Mouse (Mus musculus) forebrain, embryonic 15.5 days (tissue): Measurements from ENCODE around the gene Ap1g2. TPM values are rescaled to one million over a fixed set of nuclear protein-coding genes. Genes with fewer than 3 reads are reported as not detected.

Experiments
- ATAC-seq: fragments of 200-750 bp; cut with Nextera tagmentation; replicated peaks from 2 replicates; pipeline ENCODE4 v1.8.0; 2017; ENCODE audit warnings: mild to moderate bottlenecking, moderate TSS enrichment, moderate library complexity
- H3K27ac ChIP-seq: fragments of 300-500 bp; sonication (generic); replicated peaks from 2 replicates; pipeline ENCODE4 v1.5.1; 2015; ENCODE audit warnings: mild to moderate bottlenecking, inconsistent platforms
- H3K27me3 ChIP-seq: fragments of 300-500 bp; sonication (generic); 2 replicates; pipeline ENCODE4 v1.6.1; 2015; ENCODE audit warnings: inconsistent platforms
- H3K36me3 ChIP-seq: fragments of 300-500 bp; sonication (generic); 2 replicates; pipeline ENCODE4 v1.6.1; 2015; ENCODE audit warnings: mild to moderate bottlenecking, inconsistent platforms
- H3K4me1 ChIP-seq: fragments of 300-500 bp; sonication (generic); 2 replicates; pipeline ENCODE4 v1.6.1; 2015; ENCODE audit warnings: inconsistent platforms
- H3K4me2 ChIP-seq: fragments of 300-500 bp; sonication (generic); replicated peaks from 2 replicates; pipeline ENCODE4 v1.6.1; 2015; ENCODE audit warnings: mild to moderate bottlenecking, inconsistent platforms
- H3K4me3 ChIP-seq: fragments of 300-500 bp; sonication (generic); 2 replicates; pipeline ENCODE4 v1.5.1; 2015; ENCODE audit warnings: mild to moderate bottlenecking, inconsistent platforms
- H3K9ac ChIP-seq: fragments of 300-500 bp; sonication (generic); replicated peaks from 2 replicates; pipeline ENCODE4 v1.6.1; 2015; ENCODE audit warnings: mild to moderate bottlenecking, inconsistent platforms
- H3K9me3 ChIP-seq: fragments of 300-500 bp; sonication (generic); 2 replicates; pipeline ENCODE4 v1.6.1; 2016; ENCODE audit warnings: inconsistent platforms
- whole genome bisulfite sequencing: fragments of 180-500 bp; shearing (Covaris S2); methylation state at CpG from one replicate; pipeline ENCODE4 v1.1.7; 2015; ENCODE audit warnings: mixed read lengths; 5-methylcytosine and 5-hydroxymethylcytosine counted together
- polyA plus RNA-seq: library from polyadenylated mRNA; unstranded; fragments of >200 nt; fragmentation: Nextera tagmentation; extraction: Ambion mirVana; gene quantifications from 2 replicates; pipeline ENCODE4 v1.2.1, GENCODE M21; 2015

Gene Ap1g2
- polyA plus RNA-seq, 1 experiment from 2014 or later: 11.4 TPM

DNA sequence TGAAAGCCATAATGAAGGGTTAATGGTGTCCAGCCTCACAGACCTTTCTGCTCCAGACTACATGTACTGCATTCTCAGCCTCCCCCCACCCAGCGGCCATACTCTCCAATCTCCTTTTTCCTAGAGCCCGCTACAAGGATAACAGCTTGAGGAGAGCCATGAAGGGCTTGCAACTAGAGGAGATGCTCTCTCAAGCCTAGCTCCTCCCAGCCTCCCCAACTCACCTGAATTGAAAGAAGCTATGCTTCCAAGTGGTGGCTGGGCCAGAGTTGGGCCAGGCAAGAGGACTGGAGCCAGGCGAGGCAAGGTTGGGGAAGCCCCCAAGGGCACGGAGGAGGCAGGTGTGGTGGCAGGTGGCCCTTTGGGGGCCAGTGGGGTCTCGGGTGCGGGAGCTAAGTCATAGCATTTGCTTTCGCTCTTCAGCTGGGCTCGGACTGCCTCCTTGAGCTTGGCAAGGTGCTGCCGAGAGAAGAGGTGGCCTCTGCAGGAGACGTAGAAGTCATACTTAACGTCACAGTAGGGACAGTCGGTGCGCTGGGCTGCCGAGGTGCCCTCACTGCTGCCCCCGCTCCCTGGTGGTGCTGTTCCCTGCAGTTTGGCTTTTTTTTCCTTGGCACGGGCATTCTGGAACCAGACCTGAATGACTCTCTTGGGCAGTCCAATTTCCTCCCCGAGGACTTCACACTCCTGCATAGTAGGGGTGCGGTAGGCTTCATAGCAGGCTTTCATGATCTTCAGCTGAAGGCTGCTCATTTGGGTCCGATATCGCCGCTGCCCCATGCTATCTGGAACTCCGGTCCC is 42.6 kb downstream of the Ap1g2 start:
- H3K9ac ChIP-seq: no peak overlapping the region
- H3K4me2 ChIP-seq: peak overlapping the region; percentile 37; the same call in 1 of the 2 replicates
- ATAC-seq: no peak
- H3K9me3 ChIP-seq: no peaks in the 10 kb centered on the region
- no peaks in the 10 kb centered on the region for H3K27me3 ChIP-seq
- peaks cover 73% of the 10 kb centered on the region for H3K4me1 ChIP-seq
- H3K4me3 ChIP-seq: no peak overlapping the region
- H3K36me3 ChIP-seq: peaks cover 71% of the 10 kb centered on the region
- peak overlapping the region; percentile 80 for H3K27ac ChIP-seq
- 91% methylated on average over 22 of the region's 22 CpGs for WGBS

GRCm38 (mm10) chr14:55063117-55063516 is 43.3 kb downstream of the Ap1g2 start:
- Histone ChIP-seq H3K36me3 (peaks cover 66% of the 10 kb centered on the region), H3K4me1 (peaks cover 79% of the 10 kb centered on the region), H3K4me3 (peak overlapping the region; percentile 26; the same call in 1 of the 2 replicates), H3K9me3 (no peaks in the 10 kb centered on the region), H3K27me3 (no peaks in the 10 kb centered on the region), H3K4me2 (peak overlapping the region; percentile 37), H3K9ac (peak overlapping the region; percentile 27; the same call in 1 of the 2 replicates), H3K27ac (peak overlapping the region; percentile 80)
- 90% methylated on average over 5 of the region's 5 CpGs for WGBS
- ATAC-seq: no peak

DNA sequence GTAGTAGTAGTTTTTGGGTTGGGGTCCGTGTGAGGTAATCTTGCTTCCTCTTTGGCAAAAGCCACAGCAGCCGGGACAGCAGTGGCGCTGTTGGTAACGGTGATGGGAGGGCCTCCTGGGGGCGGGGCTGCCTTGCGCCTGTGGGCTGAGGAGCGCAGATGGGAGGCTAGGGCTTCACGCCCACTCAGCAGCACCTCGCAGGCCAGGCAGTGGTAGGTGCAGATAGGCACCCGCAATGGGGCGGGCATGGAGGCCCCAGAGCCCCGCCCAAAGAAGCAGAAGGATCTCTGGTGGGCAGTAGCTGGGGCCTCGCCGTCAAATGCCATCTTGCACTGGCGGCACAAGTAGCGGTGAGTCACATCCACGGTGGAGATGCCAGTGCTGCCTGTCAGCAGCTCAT is 43.8 kb downstream of the Ap1g2 start:
- peak overlapping the region; percentile 80 for H3K27ac ChIP-seq
- H3K4me2 ChIP-seq: peak overlapping the region; percentile 37
- H3K4me3 ChIP-seq: peak overlapping the region; percentile 26
- H3K9ac ChIP-seq: peak overlapping the region; percentile 27
- peaks cover 66% of the 10 kb centered on the region for H3K36me3 ChIP-seq
- no peaks in the 10 kb centered on the region for H3K9me3 ChIP-seq
- WGBS: 34% methylated on average over 17 of the region's 17 CpGs
- H3K4me1 ChIP-seq: peaks cover 84% of the 10 kb centered on the region
- ATAC-seq: peak; percentile 75
- no peaks in the 10 kb centered on the region for H3K27me3 ChIP-seq

DNA sequence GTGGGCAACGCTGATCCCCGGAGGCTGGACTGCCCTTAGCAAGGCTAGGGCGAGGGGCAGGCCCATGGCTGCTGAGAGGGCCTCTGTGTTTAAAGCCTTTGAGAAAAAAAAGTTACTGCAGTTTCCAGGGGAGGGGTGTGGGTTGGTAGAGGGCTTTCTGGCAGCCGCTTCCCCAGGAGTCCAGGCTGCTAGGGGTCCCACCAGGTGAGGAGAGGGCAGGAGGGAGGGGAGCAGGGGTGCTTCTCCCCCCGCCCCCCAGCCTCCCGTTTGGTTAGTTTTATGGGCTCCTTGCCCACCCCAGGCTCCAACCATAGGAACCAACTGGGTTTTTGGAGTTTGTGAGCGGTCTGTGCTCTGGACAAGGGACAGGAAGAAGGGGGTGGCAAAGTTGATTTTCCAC is 44.5 kb downstream of the Ap1g2 start:
- no peaks in the 10 kb centered on the region for H3K9me3 ChIP-seq
- 42% methylated on average over 7 of the region's 7 CpGs for WGBS
- H3K4me2 ChIP-seq: peak overlapping the region; percentile 37
- no peak for ATAC-seq
- no peaks in the 10 kb centered on the region for H3K27me3 ChIP-seq
- peaks cover 92% of the 10 kb centered on the region for H3K4me1 ChIP-seq
- H3K36me3 ChIP-seq: peaks cover 63% of the 10 kb centered on the region
- H3K9ac ChIP-seq: peak overlapping the region; percentile 27; the same call in 1 of the 2 replicates
- peak overlapping the region; percentile 80 for H3K27ac ChIP-seq
- peak overlapping the region; percentile 7 for H3K4me3 ChIP-seq

- H3K27me3 ChIP-seq: no peaks in the 10 kb centered on the region
- H3K4me2 ChIP-seq: peak overlapping the region; percentile 65
- peaks cover 44% of the 10 kb centered on the region for H3K36me3 ChIP-seq
- H3K4me3 ChIP-seq: peak overlapping the region; percentile 10
- 25% methylated on average over 5 of the region's 5 CpGs for WGBS
- no peaks in the 10 kb centered on the region for H3K9me3 ChIP-seq
- peak overlapping the region; percentile 72 for H3K27ac ChIP-seq
- ATAC-seq: no peak
- no peak overlapping the region for H3K9ac ChIP-seq
- H3K4me1 ChIP-seq: peaks cover 98% of the 10 kb centered on the region
Measured at GRCm38 (mm10) chr14:55059931-55060330, 46.5 kb downstream of the Ap1g2 start.

- 0 out of 2 replicates have a peak overlapping the region, but pooled peaks have one; percentile 72 for H3K27ac ChIP-seq
- peaks cover 35% of the 10 kb centered on the region for H3K36me3 ChIP-seq
- no peak for ATAC-seq
- peaks cover 97% of the 10 kb centered on the region for H3K4me1 ChIP-seq
- H3K9ac ChIP-seq: 0 out of 2 replicates have a peak overlapping the region, but pooled peaks have one; percentile 3
- no peaks in the 10 kb centered on the region for H3K27me3 ChIP-seq
- H3K4me2 ChIP-seq: peak overlapping the region; percentile 65
- 96% methylated on average over 1 of the region's 1 CpGs for WGBS
- peak overlapping the region; percentile 41 for H3K4me3 ChIP-seq
- H3K9me3 ChIP-seq: no peaks in the 10 kb centered on the region
Measured at GRCm38 (mm10) chr14:55059009-55059408, 47.4 kb downstream of the Ap1g2 start.

DNA sequence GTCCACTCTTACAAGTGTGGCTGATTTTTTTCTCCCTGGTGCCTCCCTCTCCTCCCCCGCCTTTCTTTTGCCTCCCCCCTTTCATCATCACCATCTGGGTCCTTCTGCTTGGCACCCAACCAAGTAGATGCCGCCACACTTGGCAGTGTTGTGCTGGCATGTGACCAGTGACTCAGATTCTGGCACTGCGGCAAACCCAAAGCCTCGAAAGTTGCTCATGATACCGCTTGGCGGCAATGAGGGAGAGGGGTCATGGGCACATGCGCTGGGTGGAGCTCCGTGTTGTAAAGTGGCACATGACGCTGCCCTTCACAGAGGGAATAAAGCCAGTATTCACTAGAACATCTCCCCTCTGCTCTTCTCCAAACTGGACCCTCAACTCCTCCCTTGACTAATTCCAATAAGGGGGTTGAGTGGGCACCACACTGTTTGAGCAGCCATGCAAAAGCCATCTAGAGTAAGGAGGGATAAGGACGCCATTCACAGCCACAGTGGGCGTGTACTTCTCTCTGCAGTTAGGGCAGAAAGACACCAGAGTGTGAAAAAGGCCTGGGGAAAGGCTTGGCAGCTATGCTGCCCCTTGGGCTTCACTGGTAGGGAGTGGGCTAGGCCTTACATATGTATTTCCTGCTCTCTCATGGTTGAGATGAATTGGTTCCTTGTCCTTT is 51.1 kb downstream of the Ap1g2 start:
- Histone ChIP-seq H3K4me2 (peak overlapping the region; percentile 65), H3K27me3 (no peaks in the 10 kb centered on the region), H3K9ac (peak overlapping the region; percentile 59), H3K27ac (peak overlapping the region; percentile 100), H3K36me3 (peaks cover 18% of the 10 kb centered on the region), H3K9me3 (no peaks in the 10 kb centered on the region), H3K4me1 (peaks cover 78% of the 10 kb centered on the region), H3K4me3 (peak overlapping the region; percentile 41)
- ATAC-seq: peak; percentile 30
- WGBS: 27% methylated on average over 11 of the region's 11 CpGs

DNA sequence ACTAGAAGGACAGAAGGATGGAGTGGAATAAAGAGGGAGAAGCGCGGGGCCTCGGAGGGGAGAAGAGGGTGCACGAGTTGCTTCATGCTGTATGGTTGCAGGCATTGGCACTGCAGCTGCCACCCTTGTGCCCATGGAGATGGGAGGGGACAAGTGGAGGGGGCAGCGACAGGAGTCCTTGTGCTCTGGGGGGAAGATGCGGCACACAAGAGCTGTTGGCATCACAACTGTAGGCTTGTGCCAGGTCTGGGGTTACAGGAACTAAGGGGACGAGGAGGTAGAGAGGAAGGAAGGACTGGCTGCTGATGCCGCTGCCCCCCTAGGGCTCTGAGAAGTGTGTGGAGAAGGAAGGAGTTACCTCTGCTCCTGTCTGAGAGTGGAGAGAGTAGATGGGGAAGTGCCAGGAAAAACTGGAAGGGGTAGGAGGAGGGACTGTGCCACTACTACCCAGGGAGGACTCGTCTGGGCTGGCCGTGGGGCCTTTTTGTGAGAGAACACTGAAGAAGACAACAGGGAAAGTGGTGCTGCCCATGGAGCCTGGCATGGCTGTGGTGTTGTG is 52.1 kb downstream of the Ap1g2 start:
- H3K36me3 ChIP-seq: peaks cover 9% of the 10 kb centered on the region
- H3K27ac ChIP-seq: peak overlapping the region; percentile 100
- WGBS: 30% methylated on average over 10 of the region's 10 CpGs
- H3K9me3 ChIP-seq: no peaks in the 10 kb centered on the region
- H3K9ac ChIP-seq: peak overlapping the region; percentile 59
- peak overlapping the region; percentile 41 for H3K4me3 ChIP-seq
- ATAC-seq: peak; percentile 53
- H3K27me3 ChIP-seq: no peaks in the 10 kb centered on the region
- peaks cover 74% of the 10 kb centered on the region for H3K4me1 ChIP-seq
- H3K4me2 ChIP-seq: peak overlapping the region; percentile 65

- peak; percentile 80 for ATAC-seq
- H3K4me1 ChIP-seq: peaks cover 69% of the 10 kb centered on the region
- peaks cover 8% of the 10 kb centered on the region for H3K36me3 ChIP-seq
- peak overlapping the region; percentile 100 for H3K27ac ChIP-seq
- H3K9me3 ChIP-seq: no peaks in the 10 kb centered on the region
- 27% methylated on average over 17 of the region's 17 CpGs for WGBS
- H3K4me2 ChIP-seq: peak overlapping the region; percentile 65
- peak overlapping the region; percentile 59 for H3K9ac ChIP-seq
- no peaks in the 10 kb centered on the region for H3K27me3 ChIP-seq
- H3K4me3 ChIP-seq: peak overlapping the region; percentile 41
Measured at GRCm38 (mm10) chr14:55053708-55054190, 52.6 kb downstream of the Ap1g2 start.

DNA sequence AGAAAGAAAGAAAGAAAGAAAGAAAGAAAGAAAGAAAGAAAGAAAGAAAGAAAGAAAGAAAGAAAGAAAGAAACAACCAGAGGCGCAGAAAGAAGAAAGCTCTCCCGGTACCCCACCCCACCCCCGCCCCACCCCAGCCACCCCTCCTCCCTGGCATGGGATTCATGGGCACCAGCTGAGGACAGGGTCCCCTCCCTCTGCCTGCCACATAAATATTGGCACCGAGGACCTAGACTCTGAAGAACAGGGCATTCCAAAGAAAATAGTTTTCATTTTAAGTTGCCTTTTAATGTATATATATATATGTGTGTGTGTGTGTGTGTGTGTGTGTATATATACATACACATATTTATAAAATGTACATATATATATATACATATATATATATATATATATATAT is 53.3 kb downstream of the Ap1g2 start:
- Histone ChIP-seq H3K27ac (peak overlapping the region; percentile 100), H3K4me1 (peaks cover 62% of the 10 kb centered on the region), H3K9me3 (no peaks in the 10 kb centered on the region), H3K4me2 (peak overlapping the region; percentile 65), H3K36me3 (peaks cover 8% of the 10 kb centered on the region), H3K9ac (no peak overlapping the region), H3K27me3 (no peaks in the 10 kb centered on the region), H3K4me3 (peak overlapping the region; percentile 41)
- ATAC-seq: 0 out of 2 replicates have a peak, but pooled peaks have one; percentile 30
- WGBS: 33% methylated on average over 4 of the region's 4 CpGs

DNA sequence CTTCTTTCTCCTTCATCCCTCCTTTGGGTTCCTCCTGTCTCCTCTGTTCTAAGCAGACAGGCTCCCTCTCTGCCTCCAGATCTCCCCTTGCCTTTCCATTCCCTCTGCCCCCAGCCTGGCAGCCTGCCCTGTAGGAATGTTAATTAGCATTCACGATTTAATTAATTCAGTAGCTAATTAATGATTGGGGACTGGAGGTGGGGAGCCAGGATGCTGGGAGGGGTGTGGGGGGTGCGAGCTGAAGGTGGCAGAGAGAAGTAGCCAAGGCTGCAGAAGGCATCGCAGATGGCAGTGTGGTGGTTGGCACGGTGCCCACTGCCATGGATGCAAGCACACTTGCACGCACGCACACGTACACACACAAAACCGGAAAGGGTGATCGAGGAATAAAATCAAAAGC is 53.9 kb downstream of the Ap1g2 start:
- Histone ChIP-seq H3K4me2 (peak overlapping the region; percentile 65), H3K4me3 (peak overlapping the region; percentile 41; the same call in 1 of the 2 replicates)
- 14% methylated on average over 9 of the region's 9 CpGs for WGBS

More for the DNA sequence above, 53.9 kb downstream of the Ap1g2 start:
- Histone ChIP-seq H3K9me3 (no peaks in the 10 kb centered on the region), H3K36me3 (peaks cover 3% of the 10 kb centered on the region; the same call in 1 of the 2 replicates), H3K4me1 (peaks cover 56% of the 10 kb centered on the region), H3K27ac (peak overlapping the region; percentile 100), H3K9ac (no peak overlapping the region; the same call in 1 of the 2 replicates), H3K27me3 (no peaks in the 10 kb centered on the region)
- ATAC-seq: peak; percentile 46
